Mouse (Mus musculus) hindlimb bud, embryonic 11.5 days (tissue): ENCODE results near the gene Pnkd.
A peak's percentile ranks its signal among the peaks of the same experiment; 100 is the strongest.

Source experiments
- DNase-seq: peaks from one replicate; pipeline ENCODE4 v3.0.0-alpha.2; 2012; ENCODE audit warnings: low read depth, low spot score; ENCODE audit errors: extremely low spot score

The Pnkd gene

GRCm38 (mm10) chr1:74295456-74296171, 10.9 kb downstream of the Pnkd start:
- DNase-seq, result no peak

GRCm38 (mm10) chr1:74296477-74296876, 11.7 kb downstream of the Pnkd start:
- DNase-seq, result no peak

GRCm38 (mm10) chr1:74297269-74297668, 12.5 kb downstream of the Pnkd start:
- DNase-seq, result no peak

- DNase-seq, result no peak
These were observed 13.5 kb downstream of the Pnkd start for GRCm38 (mm10) chr1:74298157-74298750.

- no peak for DNase-seq
These were observed 14.3 kb downstream of the Pnkd start for GRCm38 (mm10) chr1:74298996-74299395.

GRCm38 (mm10) chr1:74300347-74301110, 15.8 kb downstream of the Pnkd start:
- DNase-seq, result no peak

- DNase-seq, result no peak
These were observed 17.5 kb downstream of the Pnkd start for GRCm38 (mm10) chr1:74302229-74302628.

- DNase-seq, result no peak
These were observed 18.1 kb downstream of the Pnkd start for GRCm38 (mm10) chr1:74302835-74303234.

GRCm38 (mm10) chr1:74303509-74304338, 19.0 kb downstream of the Pnkd start:
- DNase-seq, result no peak

- DNase-seq, result no peak
These were observed 19.6 kb downstream of the Pnkd start for GRCm38 (mm10) chr1:74304339-74304790.

GRCm38 (mm10) chr1:74304946-74305345, 20.2 kb downstream of the Pnkd start:
- no peak for DNase-seq

- no peak for DNase-seq
These were observed 20.8 kb downstream of the Pnkd start, which contains the start of gene Tmbim1 for GRCm38 (mm10) chr1:74305522-74305921. Tmbim1 (minus strand) TSS chr1:74305622.

- DNase-seq, result no peak
These were observed 22.4 kb downstream of the Pnkd start for GRCm38 (mm10) chr1:74307146-74307545.

GRCm38 (mm10) chr1:74308001-74308964, 23.6 kb downstream of the Pnkd start:
- no peak for DNase-seq

- DNase-seq, result no peak
These were observed 25.0 kb downstream of the Pnkd start for GRCm38 (mm10) chr1:74309767-74310166.

- DNase-seq, result peak; percentile 61
These were observed 28.4 kb downstream of the Pnkd start for GRCm38 (mm10) chr1:74313049-74313692.

GRCm38 (mm10) chr1:74314796-74315195, 30.1 kb downstream of the Pnkd start:
- no peak for DNase-seq

GRCm38 (mm10) chr1:74316114-74316827, 31.5 kb downstream of the Pnkd start:
- DNase-seq, result no peak

GRCm38 (mm10) chr1:74318711-74319110, 34.0 kb downstream of the Pnkd start:
- DNase-seq, result no peak
